Mouse (Mus musculus) urinary bladder, postnatal 0 days (tissue): ENCODE data around the gene Fam205a1. TPM values are rescaled to one million over a fixed set of nuclear protein-coding genes. Genes with fewer than 3 reads are reported as not detected.

ENCODE experiments used
- polyA plus RNA-seq: library from polyadenylated mRNA; unstranded; fragments of >200 nt; fragmentation: Nextera tagmentation; extraction: Ambion mirVana; gene quantifications from 2 replicates; pipeline ENCODE4 v1.2.1, GENCODE M21; 2015

Gene Fam205a1
- polyA plus RNA-seq: 0.05 TPM in 2 replicates

DNA sequence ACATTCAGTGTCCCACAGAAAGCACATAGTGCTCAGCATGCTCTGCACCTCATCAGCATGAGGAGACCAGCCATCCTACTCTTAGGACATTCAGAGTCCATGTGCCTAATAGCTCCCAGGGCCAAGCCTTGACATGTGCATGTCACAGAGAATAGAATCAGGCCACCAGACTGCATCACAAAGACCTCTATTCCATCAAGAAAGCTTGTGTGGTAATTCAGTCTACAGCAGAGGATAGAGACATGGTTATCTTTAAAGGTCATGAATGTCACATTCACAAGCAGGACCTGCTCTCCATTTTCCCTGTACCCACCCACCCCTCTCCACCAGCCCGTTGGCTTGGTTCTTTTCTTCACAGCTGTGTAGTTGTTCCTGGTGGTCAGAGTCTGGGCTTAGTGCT lies at the start of gene Fam205a1:
Gene Fam205a1, minus strand, starts transcription at position 101 of the 400 bp plus-strand sequence.

DNA sequence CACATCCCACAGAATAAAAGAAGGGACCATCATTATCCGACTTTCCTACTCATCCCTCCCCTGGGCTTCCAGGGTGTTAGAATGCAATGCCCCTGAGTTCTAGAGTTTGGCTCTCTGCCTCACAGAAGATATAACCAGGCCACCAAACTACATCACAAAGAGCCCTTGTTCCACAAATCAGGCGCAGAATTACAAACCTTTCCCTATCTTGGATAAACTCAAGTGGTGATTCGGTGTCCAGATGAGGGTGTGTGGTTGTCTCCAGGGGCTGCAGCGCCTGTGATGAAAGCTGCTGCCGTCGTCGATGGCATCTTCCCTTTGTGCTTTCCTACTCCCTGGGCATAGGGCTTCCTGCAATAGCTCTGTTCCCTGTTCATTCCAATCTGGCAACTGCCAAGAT lies 20.4 kb upstream of the Fam205a1 start, which contains the start of gene Fam205c:
Gene Fam205c, minus strand, starts transcription at position 101 of the 400 bp plus-strand sequence.

DNA sequence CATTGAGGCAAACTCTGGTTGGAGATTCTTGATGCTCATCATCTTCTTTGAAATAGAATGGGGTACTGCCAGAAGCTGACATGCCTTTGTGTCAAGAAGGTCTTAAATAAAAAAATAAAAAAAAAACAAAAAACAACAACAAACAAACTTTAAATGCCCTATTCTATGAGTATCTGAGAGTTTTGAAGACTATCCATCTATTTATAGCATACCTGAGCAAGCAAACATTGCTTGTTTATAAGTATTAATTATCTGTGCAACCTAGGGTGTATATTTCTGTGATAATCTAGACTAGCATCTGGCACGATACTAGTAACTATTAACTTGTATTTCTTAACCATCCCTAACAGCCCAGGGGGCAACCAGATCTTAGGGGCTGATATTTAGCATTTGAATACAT lies 3.0 kb upstream of the Fam205a1 start, which contains the start of gene Gm12394:
Gene Gm12394, minus strand, starts transcription at position 101 of the 400 bp plus-strand sequence.

Other genes starting within 250 kb of the Fam205a1 start
- not detected in 2 replicates for gene Gm10591, start 241.7 kb downstream of the Fam205a1 start, polyA plus RNA-seq
- gene Gm2564, start 224.2 kb downstream of the Fam205a1 start, polyA plus RNA-seq: 0.25 TPM in 1 of 2 replicates, not detected in the other
- gene Ccl27b, start 198.6 kb downstream of the Fam205a1 start, polyA plus RNA-seq: not detected in 2 replicates
- 0.12 TPM in 1 of 2 replicates, not detected in the other for gene Il11ra2, start 192.0 kb downstream of the Fam205a1 start, polyA plus RNA-seq
- not detected in 2 replicates for gene 4930578G10Rik, start 118.3 kb downstream of the Fam205a1 start, polyA plus RNA-seq
- not detected in 2 replicates for gene Ccl19, start 97.3 kb downstream of the Fam205a1 start, polyA plus RNA-seq
- gene Ccl21a, start 79.9 kb downstream of the Fam205a1 start, polyA plus RNA-seq: 3.6 and 5.6 TPM in 2 replicates
- 0.08 TPM in 1 of 2 replicates, not detected in the other for gene Gm12394, start 2.9 kb upstream of the Fam205a1 start, polyA plus RNA-seq
- gene Fam205c, start 20.3 kb upstream of the Fam205a1 start, polyA plus RNA-seq: 0.27 and 0.35 TPM in 2 replicates
- gene Phf24, start 62.8 kb upstream of the Fam205a1 start, polyA plus RNA-seq: 1.5 and 2.0 TPM in 2 replicates
- gene Dnajb5, start 95.9 kb upstream of the Fam205a1 start, polyA plus RNA-seq: 27.3 and 35.8 TPM in 2 replicates
- 0.45 and 0.46 TPM in 2 replicates for gene 1700022I11Rik, start 115.7 kb upstream of the Fam205a1 start, polyA plus RNA-seq
- gene Vcp, start 146.6 kb upstream of the Fam205a1 start, polyA plus RNA-seq: 282 and 308 TPM in 2 replicates
- 3.8 and 4.9 TPM in 2 replicates for gene Fancg, start 156.6 kb upstream of the Fam205a1 start, polyA plus RNA-seq
- 6.9 and 8.6 TPM in 2 replicates for gene Pigo, start 171.9 kb upstream of the Fam205a1 start, polyA plus RNA-seq
- 168 and 170 TPM in 2 replicates for gene Stoml2, start 177.8 kb upstream of the Fam205a1 start, polyA plus RNA-seq
- 6.6 and 9.3 TPM in 2 replicates for gene Fam214b, start 192.3 kb upstream of the Fam205a1 start, polyA plus RNA-seq
- 3.6 and 3.7 TPM in 2 replicates for gene Unc13b, start 205.1 kb upstream of the Fam205a1 start, polyA plus RNA-seq